Mouse (Mus musculus): ENCODE measurements at regions not wholly inside any gene's neighbourhood (a gene's known extent, or its start where the extent isn't known, plus 50 kb on each side); places are given as distances from the start of the nearest gene placed in this dataset.

GRCm38 (mm10) chr2:50403106-50403505, 106.5 kb upstream of the Mmadhc start:
- TF ChIP-seq EP300 (IDR thresholded peaks at IDR 0.05; ENCODE audit: low read depth) (no peak), CTCF (IDR thresholded peaks at IDR 0.05; ENCODE audit: low read depth) (no peak)
